Mouse (Mus musculus) brain, adult 2 months (tissue): Measurements from ENCODE around the gene 9530053A07Rik.

Experiments used
- DNase-seq: peaks from one replicate; pipeline ENCODE4 v3.0.0; 2011; ENCODE audit warnings: low read depth, low spot score

9530053A07Rik gene

GRCm38 (mm10) chr7:28169489-28170422, 40.5 kb downstream of the 9530053A07Rik start, which contains the start of gene Fbl:
TSS of gene Fbl (plus strand) at chr7:28169710.
- peak; percentile 97 for DNase-seq

- DNase-seq, result peak; percentile 17
Observed at GRCm38 (mm10) chr7:28175358-28175757, 46.1 kb downstream of the 9530053A07Rik start.

- DNase-seq, result peak; percentile 99
Observed at GRCm38 (mm10) chr7:28179228-28179627, 50.0 kb downstream of the 9530053A07Rik start, which contains the start of gene Dyrk1b. TSS of gene Dyrk1b (plus strand) at chr7:28179469.

- DNase-seq, result peak; percentile 98
Observed at GRCm38 (mm10) chr7:28179741-28180377, 50.6 kb downstream of the 9530053A07Rik start.

GRCm38 (mm10) chr7:28180890-28181289, 51.6 kb downstream of the 9530053A07Rik start:
- DNase-seq, result no peak

- no peak for DNase-seq
Observed at GRCm38 (mm10) chr7:28181376-28181775, 52.1 kb downstream of the 9530053A07Rik start.

- no peak for DNase-seq
Observed at GRCm38 (mm10) chr7:28182320-28182719, 53.1 kb downstream of the 9530053A07Rik start.

- DNase-seq, result no peak
Observed at GRCm38 (mm10) chr7:28185884-28186283, 56.6 kb downstream of the 9530053A07Rik start.

GRCm38 (mm10) chr7:28186631-28187030, 57.4 kb downstream of the 9530053A07Rik start:
- no peak for DNase-seq

- no peak for DNase-seq
Observed at GRCm38 (mm10) chr7:28191489-28191888, 62.2 kb downstream of the 9530053A07Rik start.

GRCm38 (mm10) chr7:28191903-28192302, 62.6 kb downstream of the 9530053A07Rik start:
- DNase-seq, result no peak

- DNase-seq, result no peak
Observed at GRCm38 (mm10) chr7:28195414-28196098, 66.3 kb downstream of the 9530053A07Rik start.

- DNase-seq, result no peak
Observed at GRCm38 (mm10) chr7:28196528-28196927, 67.3 kb downstream of the 9530053A07Rik start.

GRCm38 (mm10) chr7:28199054-28199453, 69.8 kb downstream of the 9530053A07Rik start:
- DNase-seq, result no peak

- DNase-seq, result peak; percentile 12
Observed at GRCm38 (mm10) chr7:28203207-28204108, 74.2 kb downstream of the 9530053A07Rik start.

GRCm38 (mm10) chr7:28206044-28206600, 76.9 kb downstream of the 9530053A07Rik start:
- no peak for DNase-seq

GRCm38 (mm10) chr7:28208396-28208987, 79.2 kb downstream of the 9530053A07Rik start:
- peak; percentile 20 for DNase-seq

- peak; percentile 95 for DNase-seq
Observed at GRCm38 (mm10) chr7:28208988-28209508, 79.8 kb downstream of the 9530053A07Rik start.

- no peak for DNase-seq
Observed at GRCm38 (mm10) chr7:28210731-28211130, 81.5 kb downstream of the 9530053A07Rik start.

- DNase-seq, result peak; percentile 31
Observed at GRCm38 (mm10) chr7:28214142-28214541, 84.9 kb downstream of the 9530053A07Rik start.
